Mouse (Mus musculus): ENCODE results near the gene Olfr1370.
"Not testable (repeated sequence)": the region's sequence is repeated elsewhere in the genome, so short reads cannot be mapped to it uniquely, and the experiment has no call there.

Gene Olfr1370

DNA sequence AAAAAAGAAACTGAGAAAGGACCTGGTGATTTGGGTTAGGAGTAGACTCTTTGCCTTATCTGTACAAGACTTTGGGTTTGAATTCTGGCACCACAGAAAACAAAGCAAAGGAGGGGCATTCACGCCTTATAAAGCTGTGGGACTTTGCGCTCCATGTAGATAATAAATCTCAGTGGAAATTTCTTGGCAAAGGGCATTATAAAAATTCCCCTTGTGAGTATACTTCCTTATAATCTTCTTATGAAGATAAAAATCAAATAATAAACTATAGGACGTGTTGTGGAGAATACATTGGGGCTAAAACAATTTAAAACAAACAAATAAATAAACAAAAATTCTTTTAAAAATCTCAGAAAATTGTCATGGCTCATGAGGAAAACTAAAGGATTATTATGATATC, at the start of gene Olfr1370:
Olfr1370 (minus strand) TSS at position 101 of the 400 bp plus-strand sequence.
- no peak for DNase-seq (ENCODE audit: low spot score)

- no peak for DNase-seq (ENCODE audit: low spot score)
These were observed 39.4 kb upstream of the Olfr1370 start for GRCm38 (mm10) chr13:21114121-21114520.

GRCm38 (mm10) chr13:21111183-21111582, 36.4 kb upstream of the Olfr1370 start, which contains the start of gene Olfr1369-ps1:
TSS of gene Olfr1369-ps1 (plus strand) at chr13:21111483.
- DNase-seq (ENCODE audit: low spot score) = not testable (repeated sequence)

GRCm38 (mm10) chr13:21110441-21110840, 35.7 kb upstream of the Olfr1370 start:
- no peak for DNase-seq (ENCODE audit: low spot score)

DNA sequence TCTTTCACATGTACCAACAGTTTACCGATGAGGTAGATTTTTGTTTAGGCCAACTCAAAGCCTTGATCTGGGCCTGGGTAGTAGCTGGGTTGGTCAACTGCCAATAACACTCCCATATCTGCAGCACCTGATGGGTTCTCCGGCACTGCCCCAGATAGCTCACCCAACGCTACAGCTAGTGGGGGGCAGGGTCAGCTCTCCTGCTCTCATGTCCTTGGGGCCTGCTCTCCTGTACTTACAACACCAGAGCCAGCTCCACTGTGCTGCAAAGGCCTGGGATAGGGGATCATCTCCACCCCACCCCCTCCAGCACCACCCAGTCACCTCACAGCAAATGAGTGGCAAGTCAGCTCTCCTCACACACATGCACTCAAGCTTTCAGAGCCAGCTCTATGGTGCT, 35.0 kb upstream of the Olfr1370 start:
- no peak for DNase-seq (ENCODE audit: low spot score)

DNA sequence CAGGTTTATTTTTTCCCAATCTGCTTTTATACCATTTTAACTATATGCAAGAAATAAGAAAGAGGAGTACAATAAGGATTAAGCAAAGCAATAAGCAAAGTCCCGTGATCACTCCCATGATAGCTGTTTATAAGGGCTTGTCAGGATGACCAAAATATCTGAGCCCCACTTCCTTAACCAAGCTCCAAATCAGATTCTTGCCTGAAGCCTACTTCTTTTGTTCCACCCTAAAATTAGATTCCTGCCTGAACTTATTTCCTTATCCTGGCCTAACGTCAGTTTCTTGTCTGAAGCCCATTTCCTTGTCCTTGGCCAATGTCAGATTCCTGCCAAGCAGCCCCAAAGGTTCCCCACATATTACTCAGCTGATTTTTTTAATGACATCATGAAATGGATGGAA, 7.9 kb upstream of the Olfr1370 start:
- no peak for DNase-seq (ENCODE audit: low spot score)

- DNase-seq (ENCODE audit: low spot score) = no peak
These were observed 8.7 kb downstream of the Olfr1370 start for GRCm38 (mm10) chr13:21066021-21066420.

DNA sequence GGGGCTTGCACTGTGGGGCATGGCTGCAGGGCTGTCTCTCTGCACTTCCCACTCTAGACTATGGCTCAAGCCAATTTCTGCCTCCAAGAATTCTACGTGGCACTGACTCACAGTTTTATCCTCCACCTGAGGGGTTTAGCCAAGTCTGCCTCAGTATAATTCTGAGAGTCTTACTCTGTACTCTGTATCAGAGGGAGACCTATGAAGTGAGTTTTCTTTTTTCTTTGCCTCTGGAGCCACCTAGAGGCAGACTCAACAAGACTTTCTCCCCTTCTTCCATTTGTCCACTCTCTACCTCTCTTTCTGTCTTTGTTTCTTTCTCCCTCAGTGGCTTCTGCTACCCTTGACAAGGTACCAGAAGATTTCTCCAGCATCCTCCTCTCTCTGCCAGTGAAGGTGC, 24.6 kb downstream of the Olfr1370 start:
- peak; percentile 9 for DNase-seq (ENCODE audit: low spot score)

GRCm38 (mm10) chr13:21040589-21041199, 34.1 kb downstream of the Olfr1370 start:
- DNase-seq (ENCODE audit: low spot score) = peak; percentile 7

DNA sequence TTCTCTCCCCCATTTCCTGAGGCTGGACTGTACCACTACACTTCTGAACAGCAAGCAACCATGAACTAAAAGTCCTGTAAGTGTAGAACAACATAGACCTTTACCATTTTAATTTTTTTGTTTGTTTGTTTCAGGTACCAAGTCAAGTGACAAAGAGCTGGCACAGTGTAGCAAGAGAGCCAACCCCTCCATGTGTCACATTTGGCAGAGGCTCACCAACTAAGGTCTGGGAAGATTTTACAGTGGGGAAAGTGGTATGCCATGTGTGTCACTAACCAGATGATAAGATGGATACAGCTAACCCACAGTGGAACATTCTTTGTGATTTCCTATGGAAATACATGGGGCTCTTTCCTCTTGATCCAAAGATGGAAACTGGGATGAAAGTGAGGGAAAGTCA, 38.8 kb downstream of the Olfr1370 start:
- DNase-seq (ENCODE audit: low spot score) = no peak

GRCm38 (mm10) chr13:21035011-21035410, 39.7 kb downstream of the Olfr1370 start:
- peak; percentile 14 for DNase-seq (ENCODE audit: low spot score)

DNA sequence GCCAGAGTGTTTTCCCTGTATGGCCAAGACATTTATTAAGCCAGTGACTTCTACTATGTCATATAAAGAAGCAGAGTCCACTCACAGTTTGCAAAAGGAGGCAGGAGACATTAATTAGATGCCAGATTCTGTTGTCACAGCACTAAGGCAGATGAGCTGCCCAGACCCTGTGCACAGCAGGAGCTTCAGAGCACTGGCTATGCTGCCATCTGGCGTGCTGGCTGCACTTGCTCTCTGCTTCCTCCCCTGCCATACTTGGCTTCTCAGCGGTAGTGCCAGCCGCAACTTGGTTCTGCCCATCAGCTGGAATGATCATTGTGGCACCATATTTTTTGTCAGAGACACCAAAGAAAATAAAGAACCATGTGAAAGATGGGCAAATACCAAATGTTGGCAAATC, 41.6 kb downstream of the Olfr1370 start:
- DNase-seq (ENCODE audit: low spot score) = peak; percentile 14

DNA sequence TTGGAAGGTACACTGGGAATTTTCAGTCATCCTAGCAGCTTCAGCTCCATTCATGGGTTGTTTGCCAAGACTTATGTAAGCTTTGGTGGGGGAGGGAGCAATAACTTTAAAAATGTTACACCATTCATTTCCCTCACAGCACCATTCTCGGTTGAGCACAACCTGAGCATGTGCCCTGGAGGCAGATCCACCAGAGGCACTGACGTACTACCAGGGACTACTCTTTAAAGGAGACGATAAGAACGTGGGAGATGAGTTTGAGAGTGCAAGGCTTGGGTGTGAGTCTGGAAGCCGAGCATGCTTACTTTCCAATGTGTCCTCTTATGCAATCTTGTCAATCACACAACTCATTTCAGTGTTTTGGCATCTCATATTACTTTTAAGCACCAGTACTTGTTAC, 49.9 kb downstream of the Olfr1370 start:
- DNase-seq (ENCODE audit: low spot score) = no peak

All from embryo, embryonic 10 days (tissue).